Mouse (Mus musculus) embryonic facial prominence, embryonic 14.5 days (tissue): ENCODE results near the gene Pm20d1. TPM values are rescaled to one million over a fixed set of nuclear protein-coding genes. Genes with fewer than 3 reads are reported as not detected.

ENCODE experiments used
- ATAC-seq: fragments of 200-750 bp; cut with Nextera tagmentation; 2 replicates; pipeline ENCODE4 v1.8.0; 2017; ENCODE audit warnings: low read depth, moderate number of reproducible peaks, moderate TSS enrichment
- DNase-seq: peaks from one replicate; pipeline ENCODE4 v3.0.0-alpha.2; 2015; ENCODE audit warnings: low spot score
- H3K27ac ChIP-seq: fragments of 300-500 bp; sonication (generic); replicated peaks from 2 replicates; pipeline ENCODE4 v1.5.1; 2014; ENCODE audit warnings: low read depth, mild to moderate bottlenecking, low read length, moderate library complexity
- H3K27me3 ChIP-seq: fragments of 300-500 bp; sonication (generic); replicated peaks from 2 replicates; pipeline ENCODE4 v1.6.1; 2014; ENCODE audit warnings: low read length; ENCODE audit not compliant: control insufficient read depth, insufficient read depth
- H3K36me3 ChIP-seq: fragments of 300-500 bp; sonication (generic); 2 replicates; pipeline ENCODE4 v1.6.1; 2014; ENCODE audit warnings: low read length, mixed read lengths; ENCODE audit not compliant: control insufficient read depth, insufficient read depth
- H3K4me1 ChIP-seq: fragments of 300-500 bp; sonication (generic); 2 replicates; pipeline ENCODE4 v1.6.1; 2014; ENCODE audit warnings: antibody characterized with exemption, low read length; ENCODE audit not compliant: control insufficient read depth, insufficient read depth
- H3K4me2 ChIP-seq: fragments of 300-500 bp; sonication (generic); 2 replicates; pipeline ENCODE4 v1.6.1; 2014; ENCODE audit warnings: low read depth, mild to moderate bottlenecking, low read length, moderate library complexity, mixed read lengths
- H3K4me3 ChIP-seq: fragments of 300-500 bp; sonication (generic); 2 replicates; pipeline ENCODE4 v1.5.1; 2014; ENCODE audit warnings: low read depth, mild to moderate bottlenecking, low read length
- H3K9ac ChIP-seq: fragments of 300-500 bp; sonication (generic); 2 replicates; pipeline ENCODE4 v1.6.1; 2014; ENCODE audit warnings: low read depth, mild to moderate bottlenecking, low read length, moderate library complexity, mixed read lengths
- H3K9me3 ChIP-seq: fragments of 300-500 bp; sonication (generic); 2 replicates; pipeline ENCODE4 v1.6.1; 2016; ENCODE audit warnings: low read length; ENCODE audit not compliant: control insufficient read depth
- WGBS: fragments of 180-500 bp; shearing (Covaris S2); extraction: QIAGEN DNeasy Blood & Tissue Kit; methylation state at CpG from one replicate; pipeline ENCODE4 v1.1.7; 2014; 5-methylcytosine and 5-hydroxymethylcytosine counted together
- polyA plus RNA-seq: library from polyadenylated mRNA; unstranded; fragments of >200 nt; fragmentation: Nextera tagmentation; extraction: Ambion mirVana; gene quantifications from 2 replicates; pipeline ENCODE4 v1.2.1, GENCODE M21; 2014

Gene Pm20d1
- polyA plus RNA-seq, 1 experiment from 2014 or later: 0.38 TPM

GRCm38 (mm10) chr1:131757211-131757610 is 40.0 kb upstream of the Pm20d1 start:
- Histone ChIP-seq H3K9ac (no peak overlapping the region), H3K4me3 (no peak overlapping the region), H3K4me2 (no peak overlapping the region), H3K27me3 (no peaks in the 10 kb centered on the region), H3K4me1 (no peaks in the 10 kb centered on the region), H3K27ac (no peak overlapping the region), H3K9me3 (no peaks in the 10 kb centered on the region), H3K36me3 (no peaks in the 10 kb centered on the region)
- ATAC-seq: no peak
- WGBS: 92% methylated on average over 6 of the region's 6 CpGs
- no peak for DNase-seq

GRCm38 (mm10) chr1:131758796-131759195 is 38.4 kb upstream of the Pm20d1 start:
- ATAC-seq: no peak
- no peak overlapping the region for H3K27ac ChIP-seq
- H3K9me3 ChIP-seq: no peaks in the 10 kb centered on the region
- no peaks in the 10 kb centered on the region for H3K36me3 ChIP-seq
- H3K27me3 ChIP-seq: no peaks in the 10 kb centered on the region
- no peak overlapping the region for H3K9ac ChIP-seq
- WGBS: 76% methylated on average over 7 of the region's 7 CpGs
- H3K4me1 ChIP-seq: no peaks in the 10 kb centered on the region
- DNase-seq: no peak
- no peak overlapping the region for H3K4me2 ChIP-seq
- H3K4me3 ChIP-seq: no peak overlapping the region

GRCm38 (mm10) chr1:131759667-131760427 is 37.3 kb upstream of the Pm20d1 start:
- WGBS: 57% methylated on average over 9 of the region's 9 CpGs
- H3K9me3 ChIP-seq: no peaks in the 10 kb centered on the region
- DNase-seq (peak; percentile 20), ATAC-seq (no peak)
- no peak overlapping the region for H3K9ac ChIP-seq
- H3K27me3 ChIP-seq: no peaks in the 10 kb centered on the region
- no peak overlapping the region for H3K27ac ChIP-seq
- H3K4me2 ChIP-seq: no peak overlapping the region
- H3K36me3 ChIP-seq: no peaks in the 10 kb centered on the region
- no peak overlapping the region for H3K4me3 ChIP-seq
- no peaks in the 10 kb centered on the region for H3K4me1 ChIP-seq

GRCm38 (mm10) chr1:131760428-131760820 is 36.8 kb upstream of the Pm20d1 start:
- Histone ChIP-seq H3K4me3 (no peak overlapping the region), H3K27ac (no peak overlapping the region), H3K4me1 (no peaks in the 10 kb centered on the region), H3K4me2 (no peak overlapping the region), H3K9me3 (no peaks in the 10 kb centered on the region), H3K36me3 (no peaks in the 10 kb centered on the region), H3K9ac (no peak overlapping the region), H3K27me3 (no peaks in the 10 kb centered on the region)
- no peak for ATAC-seq
- DNase-seq: no peak
- 59% methylated on average over 3 of the region's 3 CpGs for WGBS

GRCm38 (mm10) chr1:131761079-131761831 is 35.9 kb upstream of the Pm20d1 start:
- H3K27ac ChIP-seq: no peak overlapping the region
- no peak overlapping the region for H3K4me3 ChIP-seq
- no peak overlapping the region for H3K9ac ChIP-seq
- no peak for DNase-seq
- ATAC-seq: no peak
- WGBS: 79% methylated on average over 13 of the region's 13 CpGs
- H3K9me3 ChIP-seq: no peaks in the 10 kb centered on the region
- H3K4me2 ChIP-seq: no peak overlapping the region
- H3K4me1 ChIP-seq: no peaks in the 10 kb centered on the region
- H3K36me3 ChIP-seq: no peaks in the 10 kb centered on the region
- no peaks in the 10 kb centered on the region for H3K27me3 ChIP-seq

GRCm38 (mm10) chr1:131763683-131764082 is 33.5 kb upstream of the Pm20d1 start:
- Histone ChIP-seq H3K4me2 (no peak overlapping the region), H3K9me3 (no peaks in the 10 kb centered on the region), H3K36me3 (no peaks in the 10 kb centered on the region), H3K4me3 (no peak overlapping the region), H3K27me3 (no peaks in the 10 kb centered on the region), H3K9ac (no peak overlapping the region), H3K27ac (no peak overlapping the region), H3K4me1 (no peaks in the 10 kb centered on the region)
- DNase-seq (no peak), ATAC-seq (no peak)
- 70% methylated on average over 9 of the region's 9 CpGs for WGBS

GRCm38 (mm10) chr1:131764581-131765338 is 32.4 kb upstream of the Pm20d1 start:
- Histone ChIP-seq H3K4me1 (no peaks in the 10 kb centered on the region), H3K27ac (no peak overlapping the region), H3K9me3 (no peaks in the 10 kb centered on the region), H3K9ac (no peak overlapping the region), H3K4me2 (no peak overlapping the region), H3K27me3 (no peaks in the 10 kb centered on the region), H3K4me3 (no peak overlapping the region), H3K36me3 (no peaks in the 10 kb centered on the region)
- DNase-seq (no peak), ATAC-seq (no peak)
- WGBS: 65% methylated on average over 8 of the region's 8 CpGs

GRCm38 (mm10) chr1:131765357-131766001 is 31.7 kb upstream of the Pm20d1 start:
- no peak overlapping the region for H3K9ac ChIP-seq
- no peak overlapping the region for H3K4me2 ChIP-seq
- H3K27ac ChIP-seq: no peak overlapping the region
- H3K4me1 ChIP-seq: no peaks in the 10 kb centered on the region
- H3K9me3 ChIP-seq: no peaks in the 10 kb centered on the region
- H3K36me3 ChIP-seq: no peaks in the 10 kb centered on the region
- WGBS: 12% methylated on average over 11 of the region's 11 CpGs
- H3K4me3 ChIP-seq: no peak overlapping the region
- ATAC-seq: 0 out of 2 replicates have a peak, but pooled peaks have one; percentile 44
- DNase-seq: peak; percentile 67
- no peaks in the 10 kb centered on the region for H3K27me3 ChIP-seq
